Mouse (Mus musculus): ENCODE measurements at regions not wholly inside any gene's neighbourhood (a gene's known extent, or its start where the extent isn't known, plus 50 kb on each side); places are given as distances from the start of the nearest gene placed in this dataset.
A peak's percentile ranks its signal among the peaks of the same experiment; 100 is the strongest.

- Histone ChIP-seq H3K27ac (ENCODE audit: low read depth, low read length) (no peak overlapping the region), H3K4me2 (replicated peaks; ENCODE audit: low read depth, low read length) (no peak overlapping the region), H3K36me3 (ENCODE audit: control insufficient read depth, insufficient read depth, low read length) (no peaks in the 10 kb centered on the region), H3K27me3 (ENCODE audit: control insufficient read depth, insufficient read depth, low read length) (no peaks in the 10 kb centered on the region), H3K9ac (ENCODE audit: low read depth, low read length) (no peak overlapping the region), H3K4me1 (replicated peaks; ENCODE audit: control insufficient read depth, insufficient read depth, low read length) (no peaks in the 10 kb centered on the region), H3K4me3 (ENCODE audit: low read depth, low read length) (no peak overlapping the region), H3K9me3 (ENCODE audit: control insufficient read depth, low read length) (no peaks in the 10 kb centered on the region)
- no peak for ATAC-seq (ENCODE audit: low FRiP score)
- DNase-seq (ENCODE audit: low spot score), result no peak
- 69% methylated on average over 3 of the region's 3 CpGs for WGBS
Observed at GRCm38 (mm10) chr9:33892001-33892400, 593.7 kb upstream of the Kirrel3 start.

GRCm38 (mm10) chr9:33901313-33902076, 584.2 kb upstream of the Kirrel3 start:
- H3K27ac ChIP-seq (ENCODE audit: low read depth, low read length), result no peak overlapping the region
- no peak overlapping the region for H3K4me3 ChIP-seq (ENCODE audit: low read depth, low read length)
- WGBS, result 42% methylated on average over 10 of the region's 10 CpGs
- peak; percentile 82 for ATAC-seq (ENCODE audit: low FRiP score)
- no peak overlapping the region for H3K4me2 ChIP-seq (replicated peaks; ENCODE audit: low read depth, low read length)
- H3K4me1 ChIP-seq (replicated peaks; ENCODE audit: control insufficient read depth, insufficient read depth, low read length), result no peaks in the 10 kb centered on the region
- H3K9ac ChIP-seq (ENCODE audit: low read depth, low read length), result no peak overlapping the region
- DNase-seq (ENCODE audit: low spot score), result peak; percentile 18
- no peaks in the 10 kb centered on the region for H3K27me3 ChIP-seq (ENCODE audit: control insufficient read depth, insufficient read depth, low read length)
- H3K9me3 ChIP-seq (ENCODE audit: control insufficient read depth, low read length), result no peaks in the 10 kb centered on the region
- H3K36me3 ChIP-seq (ENCODE audit: control insufficient read depth, insufficient read depth, low read length), result no peaks in the 10 kb centered on the region

- H3K9ac ChIP-seq (ENCODE audit: low read depth, low read length), result no peak overlapping the region
Observed at GRCm38 (mm10) chr9:33903991-33904570, 581.6 kb upstream of the Kirrel3 start.

GRCm38 (mm10) chr9:33914919-33915318, 570.8 kb upstream of the Kirrel3 start:
- WGBS, result 90% methylated on average over 4 of the region's 4 CpGs

More at GRCm38 (mm10) chr9:33903991-33904570, 581.6 kb upstream of the Kirrel3 start:
- no peaks in the 10 kb centered on the region for H3K36me3 ChIP-seq (ENCODE audit: control insufficient read depth, insufficient read depth, low read length)
- DNase-seq (ENCODE audit: low spot score) (no peak), ATAC-seq (ENCODE audit: low FRiP score) (peak; percentile 56; the same call in 1 of the 2 replicates)
- H3K4me1 ChIP-seq (replicated peaks; ENCODE audit: control insufficient read depth, insufficient read depth, low read length), result no peaks in the 10 kb centered on the region
- WGBS, result 41% methylated on average over 5 of the region's 5 CpGs
- H3K27me3 ChIP-seq (ENCODE audit: control insufficient read depth, insufficient read depth, low read length), result no peaks in the 10 kb centered on the region
- no peak overlapping the region for H3K4me2 ChIP-seq (replicated peaks; ENCODE audit: low read depth, low read length)
- H3K4me3 ChIP-seq (ENCODE audit: low read depth, low read length), result no peak overlapping the region
- no peaks in the 10 kb centered on the region for H3K9me3 ChIP-seq (ENCODE audit: control insufficient read depth, low read length)
- no peak overlapping the region for H3K27ac ChIP-seq (ENCODE audit: low read depth, low read length)

GRCm38 (mm10) chr9:33915349-33916056, 570.2 kb upstream of the Kirrel3 start:
- no peaks in the 10 kb centered on the region for H3K4me1 ChIP-seq (replicated peaks; ENCODE audit: control insufficient read depth, insufficient read depth, low read length)
- ATAC-seq (ENCODE audit: low FRiP score) (no peak), DNase-seq (ENCODE audit: low spot score) (no peak)
- no peaks in the 10 kb centered on the region for H3K9me3 ChIP-seq (ENCODE audit: control insufficient read depth, low read length)
- H3K36me3 ChIP-seq (ENCODE audit: control insufficient read depth, insufficient read depth, low read length), result no peaks in the 10 kb centered on the region
- H3K9ac ChIP-seq (ENCODE audit: low read depth, low read length), result no peak overlapping the region
- H3K27me3 ChIP-seq (ENCODE audit: control insufficient read depth, insufficient read depth, low read length), result no peaks in the 10 kb centered on the region
- no peak overlapping the region for H3K27ac ChIP-seq (ENCODE audit: low read depth, low read length)
- H3K4me3 ChIP-seq (ENCODE audit: low read depth, low read length), result no peak overlapping the region
- no peak overlapping the region for H3K4me2 ChIP-seq (replicated peaks; ENCODE audit: low read depth, low read length)
- WGBS, result 67% methylated on average over 4 of the region's 4 CpGs

More at GRCm38 (mm10) chr9:33914919-33915318, 570.8 kb upstream of the Kirrel3 start:
- Histone ChIP-seq H3K27ac (ENCODE audit: low read depth, low read length) (no peak overlapping the region), H3K4me1 (replicated peaks; ENCODE audit: control insufficient read depth, insufficient read depth, low read length) (no peaks in the 10 kb centered on the region), H3K36me3 (ENCODE audit: control insufficient read depth, insufficient read depth, low read length) (no peaks in the 10 kb centered on the region), H3K9me3 (ENCODE audit: control insufficient read depth, low read length) (no peaks in the 10 kb centered on the region), H3K27me3 (ENCODE audit: control insufficient read depth, insufficient read depth, low read length) (no peaks in the 10 kb centered on the region), H3K4me2 (replicated peaks; ENCODE audit: low read depth, low read length) (no peak overlapping the region), H3K9ac (ENCODE audit: low read depth, low read length) (no peak overlapping the region), H3K4me3 (ENCODE audit: low read depth, low read length) (no peak overlapping the region)
- DNase-seq (ENCODE audit: low spot score) (no peak), ATAC-seq (ENCODE audit: low FRiP score) (no peak)

- Histone ChIP-seq H3K9ac (ENCODE audit: low read depth, low read length) (no peak overlapping the region), H3K36me3 (ENCODE audit: control insufficient read depth, insufficient read depth, low read length) (no peaks in the 10 kb centered on the region), H3K27me3 (ENCODE audit: control insufficient read depth, insufficient read depth, low read length) (no peaks in the 10 kb centered on the region), H3K27ac (ENCODE audit: low read depth, low read length) (no peak overlapping the region), H3K4me2 (replicated peaks; ENCODE audit: low read depth, low read length) (no peak overlapping the region), H3K4me1 (replicated peaks; ENCODE audit: control insufficient read depth, insufficient read depth, low read length) (no peaks in the 10 kb centered on the region), H3K4me3 (ENCODE audit: low read depth, low read length) (no peak overlapping the region), H3K9me3 (ENCODE audit: control insufficient read depth, low read length) (no peaks in the 10 kb centered on the region)
- 85% methylated on average over 4 of the region's 4 CpGs for WGBS
- ATAC-seq (ENCODE audit: low FRiP score) (no peak), DNase-seq (ENCODE audit: low spot score) (no peak)
Observed at GRCm38 (mm10) chr9:33930286-33930685, 555.4 kb upstream of the Kirrel3 start.

GRCm38 (mm10) chr9:33934071-33934470, 551.6 kb upstream of the Kirrel3 start:
- Histone ChIP-seq H3K4me3 (ENCODE audit: low read depth, low read length) (no peak overlapping the region), H3K27me3 (ENCODE audit: control insufficient read depth, insufficient read depth, low read length) (no peaks in the 10 kb centered on the region), H3K9me3 (ENCODE audit: control insufficient read depth, low read length) (no peaks in the 10 kb centered on the region), H3K27ac (ENCODE audit: low read depth, low read length) (no peak overlapping the region), H3K4me2 (replicated peaks; ENCODE audit: low read depth, low read length) (no peak overlapping the region), H3K9ac (ENCODE audit: low read depth, low read length) (no peak overlapping the region), H3K36me3 (ENCODE audit: control insufficient read depth, insufficient read depth, low read length) (no peaks in the 10 kb centered on the region), H3K4me1 (replicated peaks; ENCODE audit: control insufficient read depth, insufficient read depth, low read length) (no peaks in the 10 kb centered on the region)
- DNase-seq (ENCODE audit: low spot score) (no peak), ATAC-seq (ENCODE audit: low FRiP score) (no peak)
- 89% methylated on average over 5 of the region's 5 CpGs for WGBS

- DNase-seq (ENCODE audit: low spot score), result no peak
- Histone ChIP-seq H3K27ac (ENCODE audit: low read depth, low read length) (no peak overlapping the region), H3K9ac (ENCODE audit: low read depth, low read length) (no peak overlapping the region), H3K4me1 (replicated peaks; ENCODE audit: control insufficient read depth, insufficient read depth, low read length) (no peaks in the 10 kb centered on the region), H3K4me2 (replicated peaks; ENCODE audit: low read depth, low read length) (no peak overlapping the region), H3K9me3 (ENCODE audit: control insufficient read depth, low read length) (no peaks in the 10 kb centered on the region), H3K27me3 (ENCODE audit: control insufficient read depth, insufficient read depth, low read length) (no peaks in the 10 kb centered on the region), H3K4me3 (ENCODE audit: low read depth, low read length) (no peak overlapping the region), H3K36me3 (ENCODE audit: control insufficient read depth, insufficient read depth, low read length) (no peaks in the 10 kb centered on the region)
- no peak for ATAC-seq (ENCODE audit: low FRiP score)
Observed at GRCm38 (mm10) chr9:33954319-33954718, 531.4 kb upstream of the Kirrel3 start.
